Mouse (Mus musculus) stomach, adult 2 months (tissue): ENCODE data around the gene Fam57b. TPM values are rescaled to one million over a fixed set of nuclear protein-coding genes. Genes with fewer than 3 reads are reported as not detected.

Source experiments
- polyA plus RNA-seq: library from polyadenylated mRNA; depleted of rRNA; stranded (reverse); fragments of >200 nt; gene quantifications from 2 replicates; pipeline ENCODE4 v1.2.3, GENCODE M21; 2012; rRNA removed

The Fam57b gene
- 3.8 and 6.7 TPM in 2 replicates for polyA plus RNA-seq

DNA sequence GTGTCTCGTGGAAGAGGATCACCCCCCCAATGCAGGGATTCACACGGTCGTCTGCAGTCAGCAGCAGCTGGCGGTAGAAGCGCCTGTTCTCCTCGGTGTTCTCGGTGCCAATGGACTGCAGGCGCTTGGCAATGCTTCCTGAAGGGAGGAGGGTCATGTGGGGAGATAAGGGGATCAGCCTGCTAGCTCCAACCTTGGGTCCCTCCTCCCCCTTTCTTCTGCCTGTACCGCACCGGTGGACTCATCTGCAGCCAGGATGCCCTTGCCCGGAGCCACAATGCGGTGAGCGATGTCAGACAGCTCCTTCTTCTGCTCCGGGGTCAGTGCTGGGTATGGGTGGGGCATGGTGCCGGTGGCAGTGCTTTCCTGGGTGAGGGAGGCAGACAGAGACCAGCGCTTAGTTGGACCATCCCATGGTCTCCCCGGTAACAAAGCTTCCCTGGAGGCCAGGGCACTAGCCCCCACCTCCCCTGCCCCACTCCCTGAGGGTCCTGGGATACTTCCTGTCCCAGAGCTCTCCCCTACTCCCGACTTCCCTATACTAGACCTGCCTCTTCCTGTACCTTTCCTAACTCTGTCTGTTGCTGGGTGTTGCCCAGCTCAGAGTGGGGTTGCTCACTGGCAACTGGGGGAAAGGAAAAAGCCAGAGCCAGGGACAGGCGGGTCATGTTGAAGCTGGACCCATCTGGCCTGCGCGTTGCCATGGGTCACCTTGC, at the start of gene Fam57b:
TSS of gene Fam57b (plus strand) at position 258 of the 716 bp plus-strand sequence.

DNA sequence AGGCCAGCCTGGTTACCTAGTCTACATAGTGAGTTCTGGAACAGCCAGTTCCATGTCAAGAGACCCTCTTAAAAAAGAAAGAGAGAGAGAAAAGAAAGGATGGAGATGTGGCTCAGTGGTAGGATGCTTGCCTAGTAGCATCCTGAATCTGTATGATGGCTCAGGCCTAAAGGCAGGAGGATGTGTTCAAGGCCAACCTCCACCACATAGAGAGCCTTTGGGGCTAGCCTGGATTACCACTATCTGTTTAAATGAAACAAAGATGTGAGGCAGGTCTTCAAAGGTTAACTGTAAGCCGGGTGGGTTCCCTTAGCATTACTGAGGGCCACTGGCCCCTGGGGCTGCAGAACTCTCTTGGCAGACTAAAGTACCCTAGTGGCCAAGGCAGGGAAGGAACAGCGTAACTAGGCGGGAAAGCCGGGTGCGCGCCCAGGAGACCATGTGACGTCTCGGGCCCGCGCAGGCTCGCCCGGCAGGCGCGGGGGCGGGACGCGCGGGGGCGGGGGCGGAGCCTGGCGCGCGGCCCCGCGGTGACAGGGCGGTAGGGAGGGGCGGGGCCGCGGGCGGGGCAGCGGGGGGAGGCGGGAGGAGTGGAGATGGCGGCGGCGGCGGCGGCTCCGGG, 38.3 kb upstream of the Fam57b start, which contains the start of gene Mapk3:
TSS of gene Mapk3 (plus strand) at position 552 of the 622 bp plus-strand sequence.

DNA sequence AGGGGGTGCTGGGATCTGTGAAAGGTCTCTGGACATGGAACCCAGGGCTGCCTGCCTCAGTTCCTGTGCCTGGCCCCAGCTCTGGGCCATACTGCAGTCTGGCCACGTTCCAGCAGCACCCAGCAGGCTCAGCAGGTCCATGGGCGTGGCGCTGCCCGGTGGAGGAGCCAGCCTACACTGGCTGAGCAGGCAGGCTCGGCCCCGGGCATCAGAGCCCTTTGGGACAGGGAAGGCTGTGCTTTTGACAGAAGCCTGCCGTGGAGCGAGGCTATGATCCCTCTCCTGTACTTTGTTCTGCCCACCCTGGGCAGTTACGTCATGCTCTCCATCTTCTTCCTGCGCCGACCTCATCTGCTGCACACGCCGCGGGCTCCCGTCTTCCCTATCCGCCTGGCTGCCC, 31.3 kb upstream of the Fam57b start, which contains the start of gene Gdpd3:
TSS of gene Gdpd3 (plus strand) at position 134 of the 400 bp plus-strand sequence.

DNA sequence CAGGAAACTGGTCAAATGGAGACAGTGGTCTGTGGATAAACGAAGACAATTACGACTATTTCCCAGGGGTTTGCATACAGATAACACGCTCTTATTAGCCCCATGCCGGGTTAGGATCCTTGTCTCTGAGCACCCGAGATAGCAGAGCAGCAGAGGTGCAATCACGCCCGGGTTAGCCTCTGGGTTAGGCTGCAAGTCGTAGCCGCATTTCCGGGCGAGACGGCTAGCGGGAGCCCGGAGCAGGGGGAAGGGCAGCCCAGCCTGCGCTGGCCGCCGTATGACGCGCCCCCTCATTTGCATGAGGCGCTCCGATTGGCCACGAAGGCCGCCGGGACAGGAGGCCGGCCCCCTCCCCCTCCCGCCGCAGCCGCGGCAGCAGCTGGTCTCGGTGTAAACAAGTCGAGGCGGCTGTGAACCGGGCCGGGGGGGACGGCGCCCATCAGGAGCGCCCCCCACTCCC, 20.8 kb upstream of the Fam57b start, which contains the start of gene Ypel3:
TSS of gene Ypel3 (plus strand) at position 358 of the 460 bp plus-strand sequence.

DNA sequence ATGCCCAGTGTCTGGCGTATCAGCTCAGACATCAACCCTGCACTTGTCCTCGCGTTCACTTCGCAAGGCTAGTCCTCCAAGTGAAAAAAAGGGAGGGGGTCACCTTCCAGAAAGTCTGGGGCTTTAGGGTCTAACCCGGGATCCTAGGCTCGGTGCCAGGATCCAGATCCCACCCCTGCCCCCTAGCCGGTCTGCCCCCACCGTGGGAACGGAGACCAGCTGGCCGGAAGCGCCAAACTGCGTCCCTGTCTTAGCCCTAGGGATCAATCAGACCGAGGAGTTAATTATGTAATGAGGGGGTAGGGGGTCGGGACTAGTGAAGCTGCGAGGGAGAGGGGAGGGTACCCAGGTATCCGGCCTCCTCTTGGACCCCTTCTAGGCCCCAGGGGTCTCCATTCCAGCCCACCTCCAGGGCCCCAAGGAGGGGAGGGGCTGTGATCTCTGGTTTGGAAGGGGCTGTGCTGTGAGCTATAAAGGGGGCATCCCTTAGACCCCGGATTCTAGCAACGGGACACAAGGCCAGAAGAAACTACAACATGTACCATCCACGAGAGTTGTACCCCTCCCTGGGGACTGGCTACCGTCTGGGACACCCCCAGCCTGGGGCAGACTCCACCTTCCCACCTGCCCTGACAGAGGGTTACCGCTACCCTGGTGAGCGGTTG, 16.4 kb upstream of the Fam57b start, which contains the start of gene Tbx6:
TSS of gene Tbx6 (plus strand) at position 513 of the 665 bp plus-strand sequence.

DNA sequence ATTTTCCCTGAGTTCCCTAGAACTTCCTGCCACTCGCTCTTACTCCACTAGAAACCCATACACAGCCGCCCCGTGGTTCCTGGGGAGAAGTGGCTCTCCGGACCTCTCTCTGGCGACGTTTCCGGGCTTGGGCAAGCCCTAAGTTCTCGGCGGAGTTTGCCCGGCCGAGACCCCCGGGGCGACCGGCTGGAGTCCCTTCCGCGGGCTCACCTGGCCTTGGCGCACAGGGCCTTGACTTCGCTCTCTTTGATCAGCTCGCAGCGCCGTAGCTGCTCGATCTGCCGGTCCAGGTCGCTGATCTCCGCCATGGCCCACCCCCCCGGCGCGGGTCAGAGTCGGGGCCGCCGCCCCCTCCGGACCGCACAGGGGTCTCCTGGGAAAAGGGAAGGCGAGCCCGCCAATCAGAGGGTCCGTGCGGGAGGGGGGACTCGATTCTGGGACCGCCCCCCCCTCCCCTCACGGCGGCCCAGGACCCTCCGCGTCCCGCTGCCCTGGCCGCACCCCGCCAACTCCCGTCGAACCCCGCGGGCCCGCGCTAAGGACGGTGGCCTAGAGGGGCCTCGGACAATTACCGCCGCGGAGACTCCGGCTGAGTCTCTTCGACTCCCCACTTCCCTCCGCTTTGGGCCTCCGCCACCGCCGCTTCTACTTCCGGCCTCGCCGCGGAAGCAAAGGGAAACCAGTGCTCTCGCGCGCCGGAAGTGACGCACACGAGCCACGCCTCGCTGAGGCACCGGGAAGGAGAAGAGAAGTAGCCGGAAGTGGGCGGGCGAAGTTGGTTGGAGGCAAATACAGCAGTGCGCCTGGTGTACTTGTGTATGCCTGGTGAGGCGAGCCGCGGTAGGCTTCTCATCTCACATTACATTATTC, 5.4 kb upstream of the Fam57b start, which contains the start of gene Ppp4c:
TSS of gene Ppp4c (minus strand) at position 646 of the 870 bp plus-strand sequence.

DNA sequence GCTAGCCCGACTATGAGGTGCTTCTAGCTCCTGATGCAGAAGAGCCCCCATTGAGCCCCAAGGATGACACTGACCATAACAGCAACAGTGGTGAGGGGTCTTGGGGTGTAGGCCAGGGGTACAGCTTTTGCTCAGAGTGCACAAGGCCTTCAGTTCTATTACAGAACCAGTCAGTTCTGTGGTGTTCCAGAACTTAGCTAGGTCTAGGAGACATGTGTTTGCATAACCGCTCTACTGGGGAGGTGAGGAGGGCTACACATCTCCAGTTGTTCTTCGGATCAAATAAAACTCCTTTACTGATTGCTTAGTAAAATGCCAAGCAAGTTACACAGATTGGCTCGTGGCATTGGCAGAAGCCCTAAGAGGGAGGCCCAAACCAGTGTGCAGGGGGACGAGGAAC, 34.1 kb downstream of the Fam57b start, which contains the start of gene 4930451I11Rik:
TSS of gene 4930451I11Rik (minus strand) at position 101 of the 400 bp plus-strand sequence.

DNA sequence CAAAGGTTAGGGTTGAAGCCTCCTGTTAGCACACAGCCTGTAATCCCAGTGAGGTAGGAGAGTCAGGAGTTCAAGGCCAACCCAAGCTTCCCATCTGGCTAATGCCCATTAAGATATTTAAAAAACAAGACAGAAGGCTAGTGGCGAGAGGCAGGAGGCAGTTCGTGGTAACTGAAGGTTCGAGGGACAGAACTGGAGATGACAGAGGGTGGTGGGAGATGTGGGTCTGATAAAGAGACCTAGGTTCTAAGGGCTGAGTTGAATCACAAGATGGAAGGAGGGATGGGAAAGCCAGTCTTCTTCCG, 49.6 kb downstream of the Fam57b start, which contains the start of gene Doc2a:
TSS of gene Doc2a (plus strand) at position 301 of the 305 bp plus-strand sequence.

DNA sequence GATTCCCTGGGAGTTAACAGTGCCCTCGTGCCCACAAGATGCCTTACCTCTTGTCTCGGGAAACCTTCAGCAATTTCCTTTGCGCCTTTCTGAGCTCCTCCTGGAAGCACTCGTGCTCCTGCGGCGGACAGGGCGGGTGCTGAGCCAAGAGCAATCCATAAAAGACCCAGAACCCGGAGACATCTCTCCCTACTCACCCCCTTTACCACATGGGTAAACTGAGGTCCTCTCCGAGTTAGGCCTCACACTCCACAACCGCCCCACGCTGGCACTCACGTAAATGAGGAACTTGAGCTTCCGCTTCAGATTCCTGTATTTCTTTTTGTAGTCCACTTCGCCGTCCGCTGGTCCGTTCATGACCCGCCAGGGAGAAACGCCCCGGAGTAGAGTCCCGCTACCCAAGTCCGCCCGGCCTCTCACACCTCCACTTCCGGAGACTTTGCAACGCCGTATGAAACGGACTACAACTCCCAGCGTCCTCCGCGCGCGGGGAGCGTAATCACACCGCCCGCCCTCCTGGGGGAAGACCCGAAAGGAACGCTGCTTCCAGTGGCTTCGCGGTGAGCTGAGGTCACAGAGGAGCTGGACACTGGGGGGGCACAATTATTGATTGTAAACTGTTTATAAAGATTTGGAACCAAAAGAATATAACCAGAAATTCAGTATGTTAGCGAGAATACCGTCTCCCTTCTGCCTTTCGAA, 64.1 kb downstream of the Fam57b start, which contains the start of gene Hirip3:
TSS of gene Hirip3 (plus strand) at position 544 of the 702 bp plus-strand sequence.

DNA sequence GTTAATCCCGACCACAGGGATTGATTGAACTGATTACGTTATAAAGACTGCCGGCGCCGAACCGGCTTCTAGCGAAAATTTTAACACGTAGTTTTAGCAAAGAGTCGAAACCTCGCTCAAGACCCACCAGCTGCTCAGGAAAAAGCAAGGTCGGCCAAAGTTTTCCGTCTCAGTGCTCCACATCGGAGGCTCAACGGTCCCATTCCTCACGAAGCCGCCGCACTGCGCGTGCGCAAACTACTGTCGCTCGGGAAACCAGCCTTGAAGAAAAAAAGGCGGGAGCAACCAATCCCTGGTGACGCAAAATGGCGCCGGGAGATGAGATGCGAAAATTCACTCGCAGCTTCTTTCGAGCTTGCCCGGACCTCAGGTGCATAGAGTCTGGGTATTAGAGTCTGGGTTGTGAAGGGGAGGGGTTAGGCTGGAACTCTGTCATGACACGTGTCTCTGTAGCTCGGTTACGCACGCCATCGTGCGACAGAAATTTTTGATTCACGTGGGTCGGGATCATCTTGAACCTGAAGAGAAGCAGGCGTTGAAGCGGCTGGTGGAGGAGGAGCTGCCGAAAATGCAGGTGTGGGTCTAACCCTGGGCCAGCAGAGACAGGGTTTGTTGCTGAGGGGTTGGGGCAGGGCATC, 64.8 kb downstream of the Fam57b start, which contains the start of gene Ino80e:
TSS of gene Ino80e (minus strand) at position 231 of the 638 bp plus-strand sequence.

Other genes with a start within 250 kb of the Fam57b start
- gene Eif3c, start 231.3 kb upstream of the Fam57b start, polyA plus RNA-seq: 57.5 and 61.4 TPM in 2 replicates
- gene Apobr, start 212.7 kb upstream of the Fam57b start, polyA plus RNA-seq: 1.5 and 3.4 TPM in 2 replicates
- 36.6 and 38.8 TPM in 2 replicates for gene Cln3, start 211.9 kb upstream of the Fam57b start, polyA plus RNA-seq
- gene Il27, start 202.7 kb upstream of the Fam57b start, polyA plus RNA-seq: 0.12 TPM in 1 of 2 replicates, not detected in the other
- 21.6 and 37.2 TPM in 2 replicates for gene Nupr1, start 166.8 kb upstream of the Fam57b start, polyA plus RNA-seq
- 35.5 and 43.7 TPM in 2 replicates for gene Sgf29, start 148.4 kb upstream of the Fam57b start, polyA plus RNA-seq
- gene Sult1a1, start 121.2 kb upstream of the Fam57b start, polyA plus RNA-seq: 3.5 and 5.1 TPM in 2 replicates
- gene Bola2, start 102.3 kb upstream of the Fam57b start, polyA plus RNA-seq: 26.1 and 37.1 TPM in 2 replicates
- 8.4 and 8.8 TPM in 2 replicates for gene Slx1b, start 101.9 kb upstream of the Fam57b start, polyA plus RNA-seq
- gene Coro1a, start 89.9 kb upstream of the Fam57b start, polyA plus RNA-seq: 21.9 and 41.2 TPM in 2 replicates
- 242 and 263 TPM in 2 replicates for gene Mapk3, start 38.1 kb upstream of the Fam57b start, polyA plus RNA-seq
- gene Gdpd3, start 31.3 kb upstream of the Fam57b start, polyA plus RNA-seq: 12.6 and 14.1 TPM in 2 replicates
- gene Ypel3, start 20.7 kb upstream of the Fam57b start, polyA plus RNA-seq: 169 and 334 TPM in 2 replicates
- gene Tbx6, start 16.2 kb upstream of the Fam57b start, polyA plus RNA-seq: 2.0 and 2.5 TPM in 2 replicates
- 74.8 and 85.0 TPM in 2 replicates for gene Ppp4c, start 5.2 kb upstream of the Fam57b start, polyA plus RNA-seq
- gene 4930451I11Rik, start 34.0 kb downstream of the Fam57b start, polyA plus RNA-seq: not detected in 2 replicates
- 0.08 TPM in 1 of 2 replicates, not detected in the other for gene Doc2a, start 49.7 kb downstream of the Fam57b start, polyA plus RNA-seq
- gene Hirip3, start 64.3 kb downstream of the Fam57b start, polyA plus RNA-seq: 2.2 and 2.3 TPM in 2 replicates
- gene Ino80e, start 64.7 kb downstream of the Fam57b start, polyA plus RNA-seq: 26.9 and 34.5 TPM in 2 replicates
- 47.4 and 49.6 TPM in 2 replicates for gene Taok2, start 87.0 kb downstream of the Fam57b start, polyA plus RNA-seq
- 97.1 and 106 TPM in 2 replicates for gene Tmem219, start 125.2 kb downstream of the Fam57b start, polyA plus RNA-seq
- 7.3 and 9.2 TPM in 2 replicates for gene Kctd13, start 131.2 kb downstream of the Fam57b start, polyA plus RNA-seq
- 0.21 and 0.94 TPM in 2 replicates for gene Asphd1, start 151.9 kb downstream of the Fam57b start, polyA plus RNA-seq
- 1.9 and 2.3 TPM in 2 replicates for gene Sez6l2, start 152.9 kb downstream of the Fam57b start, polyA plus RNA-seq
- gene Cdipt, start 178.2 kb downstream of the Fam57b start, polyA plus RNA-seq: 150 and 159 TPM in 2 replicates
- gene Cdiptos, start 178.4 kb downstream of the Fam57b start, polyA plus RNA-seq: 0.08 TPM in 1 of 2 replicates, not detected in the other
- gene Mvp, start 217.0 kb downstream of the Fam57b start, polyA plus RNA-seq: 67.5 and 90.5 TPM in 2 replicates
- gene Pagr1b, start 218.8 kb downstream of the Fam57b start, polyA plus RNA-seq: 0.94 TPM in 1 of 2 replicates, not detected in the other
- 8.5 TPM in 1 of 2 replicates, not detected in the other for gene Pagr1a, start 219.7 kb downstream of the Fam57b start, polyA plus RNA-seq
- 1.6 and 8.9 TPM in 2 replicates for gene Gm42742, start 223.4 kb downstream of the Fam57b start, polyA plus RNA-seq
- gene Prrt2, start 223.5 kb downstream of the Fam57b start, polyA plus RNA-seq: 2.3 and 4.8 TPM in 2 replicates
- gene Maz, start 229.4 kb downstream of the Fam57b start, polyA plus RNA-seq: 76.8 and 314 TPM in 2 replicates
- 1.9 and 2.3 TPM in 2 replicates for gene Kif22, start 244.8 kb downstream of the Fam57b start, polyA plus RNA-seq